Comparison of ENCODE assay signal across 1 mouse cellular context in the genomic region with DNA sequence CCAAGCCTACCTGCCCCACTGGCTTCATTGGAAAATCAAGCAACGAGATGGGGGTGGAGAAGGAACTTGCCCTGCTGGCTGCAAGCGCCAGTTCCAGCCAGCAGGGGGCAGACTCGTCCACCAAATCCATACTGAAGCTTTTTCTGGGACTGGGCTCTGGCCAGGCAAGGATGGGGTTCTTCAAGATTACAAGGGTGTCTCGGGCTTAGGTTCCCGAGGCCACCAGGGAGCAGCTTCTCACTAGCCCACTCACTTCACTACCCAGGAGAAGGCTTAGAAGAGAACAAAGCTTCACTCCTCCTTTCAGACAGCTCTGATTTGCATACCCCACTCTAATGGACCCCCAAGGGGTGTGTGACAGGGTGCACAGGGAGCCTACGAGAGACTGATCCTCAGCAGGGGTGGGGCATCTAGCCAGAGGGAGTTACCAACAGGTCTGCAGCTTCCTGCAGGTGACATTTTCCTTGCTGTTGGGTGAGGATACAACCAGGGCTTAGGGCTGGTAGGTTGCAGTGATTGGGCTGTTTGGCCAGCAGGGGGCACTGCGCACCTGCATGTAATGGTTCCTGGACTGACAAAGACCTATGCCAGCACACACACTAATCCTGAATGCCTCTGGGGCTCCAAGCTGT.
TF ChIP-seq lines count a peak whose summit lies in the region.

No protein-coding gene starts in this region.

TF ChIP-seq in MEL, 35 proteins besides CTCF, POLR2A, EP300 and RAD21 (continued from another document):
- TF ChIP-seq MEF2A (IDR thresholded peaks at IDR 0.05; ENCODE audit: extremely low read depth, insufficient replicate concordance, low read depth, low read length, poor library complexity, severe bottlenecking) = no peak
- TF ChIP-seq MXI1 (IDR thresholded peaks at IDR 0.05; ENCODE audit: low read depth, low read length) = peak; percentile 54
- no peak for TF ChIP-seq POLR2AphosphoS5 (IDR thresholded peaks at IDR 0.05; ENCODE audit: borderline replicate concordance, low read depth, low read length)
- no peak for TF ChIP-seq GABPA (IDR thresholded peaks at IDR 0.05; ENCODE audit: low read depth, low read length)
- no peak for TF ChIP-seq GATA1 (IDR thresholded peaks at IDR 0.05; ENCODE audit: low read depth, low read length)
- TF ChIP-seq BHLHE40 (IDR thresholded peaks at IDR 0.05; ENCODE audit: borderline replicate concordance, low read depth, low read length) = 0 out of 2 replicates have a peak, but pooled peaks have one; percentile 42
- TF ChIP-seq CHD2 (IDR thresholded peaks at IDR 0.05; ENCODE audit: low read length) = no peak
- TF ChIP-seq ZNF384 (IDR thresholded peaks at IDR 0.05; ENCODE audit: low read depth, low read length) = 0 out of 2 replicates have a peak, but pooled peaks have one; percentile 25
TF ChIP-seq in MEL: peak in this region for 8.
